Mouse (Mus musculus) CD8-positive naive resting alpha-beta T cell, adult 2 months (primary cell): ENCODE results near the gene Ins2.

ENCODE experiments used
- DNase-seq, 2 experiments: peaks; one replicate each; pipeline ENCODE4 v3.0.0; 2022; ENCODE audit warnings: low read depth in 2 of 2, low spot score in 2 of 2

Gene Ins2

GRCm38 (mm10) chr7:142664465-142665029, 78.6 kb downstream of the Ins2 start:
- no peak for DNase-seq

DNA sequence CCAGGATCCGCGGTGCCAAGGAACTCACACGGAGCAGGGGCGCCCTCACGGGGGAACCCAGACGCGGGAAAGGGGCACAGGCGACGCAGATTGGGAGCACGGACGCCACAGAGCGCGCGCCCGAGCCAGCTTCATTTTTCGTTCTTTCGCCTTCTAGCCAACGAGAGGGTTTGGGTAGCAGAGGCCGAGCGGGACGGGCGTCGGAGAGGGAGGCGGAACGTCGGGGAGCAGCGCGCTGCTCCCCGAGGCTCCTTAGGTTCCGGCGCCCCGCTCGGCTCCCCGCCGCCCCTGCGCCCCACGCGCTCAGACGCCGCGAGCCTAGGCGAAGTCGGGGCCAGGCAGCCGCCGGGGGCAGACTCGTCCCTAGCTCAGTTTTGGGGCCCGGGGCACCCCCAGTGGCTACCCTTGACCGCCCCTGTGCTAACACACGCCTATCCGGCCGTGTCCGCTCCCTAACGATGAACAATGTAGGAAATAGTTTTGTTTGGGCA, 79.2 kb downstream of the Ins2 start:
- DNase-seq, result no peak

DNA sequence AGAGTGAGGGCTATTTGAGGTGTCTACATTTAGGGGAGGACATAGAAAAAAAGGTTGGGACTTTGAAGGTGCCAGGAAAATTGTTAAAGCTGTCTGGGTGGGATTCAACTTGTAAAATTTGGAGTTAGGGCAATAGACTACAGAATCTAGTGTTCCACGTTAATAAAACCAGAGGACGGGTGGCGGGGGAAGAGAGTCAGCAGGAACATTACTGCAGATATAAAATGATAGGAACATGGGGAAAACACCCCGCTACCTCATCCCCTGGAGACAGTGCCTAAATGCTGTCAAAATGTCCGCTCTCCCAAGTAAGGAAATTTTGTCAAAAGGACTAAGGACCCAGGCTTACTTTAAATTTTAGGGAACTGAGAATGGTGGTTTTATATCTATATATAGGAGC, 80.0 kb downstream of the Ins2 start:
- no peak for DNase-seq

- no peak for DNase-seq
Observed at GRCm38 (mm10) chr7:142661811-142662210, 81.4 kb downstream of the Ins2 start.

- DNase-seq, result no peak
Observed at GRCm38 (mm10) chr7:142661046-142661445, 82.1 kb downstream of the Ins2 start.

GRCm38 (mm10) chr7:142660651-142660945, 82.6 kb downstream of the Ins2 start:
- DNase-seq, result no peak

- DNase-seq, result no peak
Observed at GRCm38 (mm10) chr7:142659767-142660650, 83.2 kb downstream of the Ins2 start.

- DNase-seq, result no peak
Observed at GRCm38 (mm10) chr7:142659181-142659681, 84.0 kb downstream of the Ins2 start.

DNA sequence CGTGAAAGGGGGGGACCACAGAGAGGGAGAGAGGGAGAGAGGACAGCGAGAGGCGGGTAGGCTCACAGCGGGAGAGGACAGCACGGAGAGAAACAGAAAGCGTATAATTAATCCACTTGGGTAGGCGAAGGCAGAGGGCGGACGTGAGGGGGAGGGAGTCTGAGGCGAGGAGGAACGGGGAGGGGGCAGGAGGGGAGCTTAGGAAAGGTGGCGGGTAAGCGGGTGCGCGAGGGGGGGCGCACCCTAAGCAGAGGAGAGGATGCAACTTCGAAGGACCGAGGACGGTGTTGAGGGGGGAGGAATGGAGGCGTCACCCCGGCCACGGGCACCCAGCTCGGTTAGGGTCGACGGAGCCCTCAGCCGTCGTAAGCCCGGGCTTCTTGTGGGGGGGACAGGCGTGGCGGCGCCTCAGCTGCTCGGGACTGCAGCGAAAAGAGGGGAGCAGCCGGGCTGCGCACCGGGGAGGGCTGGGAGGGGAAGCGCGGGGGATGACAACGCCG, 84.5 kb downstream of the Ins2 start:
- DNase-seq, result no peak

- no peak for DNase-seq
Observed at GRCm38 (mm10) chr7:142657821-142658614, 85.2 kb downstream of the Ins2 start.

DNA sequence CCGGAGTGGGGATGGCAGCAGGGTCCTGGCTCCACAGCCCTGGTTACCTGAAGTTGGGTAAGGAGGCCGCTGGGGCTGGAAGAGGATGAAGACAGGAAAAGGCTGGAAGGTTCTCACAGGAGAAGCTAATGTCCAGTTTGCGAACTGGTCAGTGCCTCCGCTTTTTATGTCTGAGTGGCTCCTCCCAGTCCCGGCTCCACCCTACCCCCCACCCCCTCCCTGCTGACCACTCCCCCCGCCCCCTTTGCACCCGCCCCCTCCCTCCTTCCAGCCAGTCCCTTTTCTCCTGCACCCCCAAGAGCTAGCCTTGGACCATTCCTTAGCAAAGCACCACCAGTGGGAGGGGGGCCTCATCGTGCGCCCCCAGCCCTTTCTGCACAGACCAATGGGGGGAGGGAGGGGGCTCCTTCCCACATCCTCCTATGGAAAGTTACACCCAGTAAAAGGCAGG, 85.8 kb downstream of the Ins2 start:
- DNase-seq, result no peak

GRCm38 (mm10) chr7:142656055-142656454, 87.1 kb downstream of the Ins2 start:
- no peak for DNase-seq

DNA sequence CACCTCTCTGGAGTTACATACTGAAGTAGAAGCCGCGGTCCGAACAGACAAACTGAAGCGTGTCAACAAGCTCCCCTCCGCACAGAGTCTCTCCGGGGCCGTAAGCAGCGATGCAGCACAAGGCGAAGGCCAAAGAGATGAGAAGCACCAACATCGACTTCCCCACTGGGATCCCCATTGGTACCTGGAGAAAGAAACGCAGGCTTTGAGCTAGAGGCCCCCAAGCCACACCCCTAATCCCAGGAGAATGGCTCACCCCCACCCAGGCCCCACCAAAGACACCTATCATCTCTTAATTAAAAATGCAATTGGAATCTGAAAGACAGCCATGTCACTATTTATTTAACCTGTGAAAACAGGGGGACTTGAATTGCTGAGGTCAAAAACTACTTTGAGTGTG, 87.5 kb downstream of the Ins2 start:
- DNase-seq, result no peak

GRCm38 (mm10) chr7:142653726-142654125, 89.5 kb downstream of the Ins2 start:
- DNase-seq, result no peak

DNA sequence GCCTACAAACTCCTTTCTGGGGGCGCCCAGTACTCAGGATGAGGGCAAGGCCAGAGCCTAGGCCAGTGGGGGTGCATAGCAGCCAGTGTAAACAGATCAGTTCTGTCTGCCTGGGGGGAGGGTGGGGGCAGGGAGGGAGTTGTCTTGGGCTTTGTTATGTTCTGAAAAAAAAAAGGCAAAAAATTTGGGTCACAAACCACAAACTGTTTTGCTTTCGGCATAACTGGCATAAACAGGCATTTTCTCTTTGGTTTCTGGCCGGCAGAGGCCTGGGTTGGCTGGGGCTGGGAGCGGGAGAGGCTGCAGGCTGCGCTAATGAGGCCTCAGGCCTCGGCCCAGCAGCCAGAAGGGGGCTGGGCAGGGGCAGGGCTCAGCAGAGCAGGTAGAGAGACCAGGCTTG, 96.5 kb downstream of the Ins2 start:
- DNase-seq, result no peak

DNA sequence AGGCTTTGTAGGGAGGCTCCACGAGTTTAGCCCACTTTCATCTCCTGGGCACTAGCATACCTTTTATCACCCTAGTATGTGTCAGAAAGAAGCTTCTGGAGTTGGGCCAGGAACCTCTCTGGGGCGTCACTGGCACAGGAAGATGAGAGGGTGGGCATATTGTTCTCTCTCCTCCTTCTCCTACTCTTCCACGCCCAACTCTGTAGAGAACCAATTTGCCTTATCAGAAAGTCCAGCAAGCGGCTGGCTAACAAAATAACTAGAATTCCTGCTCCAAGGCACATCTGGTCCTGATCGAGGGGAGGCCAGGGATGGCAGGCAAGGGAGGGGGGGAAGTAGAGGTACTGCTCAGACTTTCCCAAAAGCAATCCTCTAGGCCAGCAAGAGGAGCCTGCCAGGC, 98.1 kb downstream of the Ins2 start:
- no peak for DNase-seq

DNA sequence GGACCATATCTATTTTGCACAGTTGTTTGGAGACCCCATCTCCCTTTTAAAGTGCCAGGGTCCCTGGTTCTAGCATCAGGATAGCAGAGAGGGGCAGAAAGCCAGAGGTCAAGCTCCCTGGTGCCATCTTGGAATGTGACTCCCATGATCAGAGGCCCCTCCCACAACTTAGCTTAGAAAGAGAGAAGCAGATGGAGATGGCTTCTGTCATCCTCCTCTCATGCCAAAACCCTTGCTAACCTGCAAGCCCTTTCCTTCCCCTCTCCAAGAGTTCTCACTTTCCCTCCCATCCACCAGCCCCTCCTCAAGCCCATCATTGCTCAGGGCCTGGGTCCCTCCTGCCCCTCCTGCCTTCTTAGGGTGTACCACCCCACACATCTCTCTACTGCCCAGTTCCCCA, 107.0 kb downstream of the Ins2 start:
- DNase-seq, result no peak

DNA sequence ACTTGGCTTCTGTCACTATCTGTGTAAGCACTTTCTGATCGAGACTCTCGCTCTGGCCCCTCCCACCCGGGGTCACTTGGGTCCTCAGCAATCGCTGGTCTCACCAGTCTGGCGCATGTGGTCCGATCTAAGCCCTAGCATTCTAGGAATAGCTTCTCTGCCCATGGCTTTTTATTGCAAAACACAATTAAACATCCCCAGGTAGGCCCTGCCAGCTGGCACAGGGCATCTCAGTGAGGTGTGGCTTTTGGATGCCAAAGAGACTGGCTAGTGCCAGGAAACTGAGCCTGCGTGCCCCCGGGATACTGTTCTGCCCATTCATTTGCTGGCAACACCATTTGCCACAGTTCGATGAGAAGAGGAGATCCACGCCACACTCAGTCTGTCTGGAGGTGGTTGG, 112.5 kb downstream of the Ins2 start:
- no peak for DNase-seq

- no peak for DNase-seq
Observed at GRCm38 (mm10) chr7:142629806-142630205, 113.4 kb downstream of the Ins2 start.
